Mouse (Mus musculus) hindbrain, embryonic 16.5 days (tissue): ENCODE data around the gene Amot. TPM values are rescaled to one million over a fixed set of nuclear protein-coding genes. Genes with fewer than 3 reads are reported as not detected.
A peak's percentile ranks its signal among the peaks of the same experiment; 100 is the strongest.

Experiments
- ATAC-seq: fragments of 200-750 bp; cut with Nextera tagmentation; 2 replicates; pipeline ENCODE4 v1.8.0; 2017; ENCODE audit warnings: moderate TSS enrichment, moderate library complexity
- H3K27ac ChIP-seq: fragments of 300-500 bp; sonication (generic); 2 replicates; pipeline ENCODE4 v1.5.1; 2014; ENCODE audit warnings: low read depth, mild to moderate bottlenecking, control low read depth, low read length, moderate library complexity
- H3K27me3 ChIP-seq: fragments of 300-500 bp; sonication (generic); replicated peaks from 2 replicates; pipeline ENCODE4 v1.6.1; 2014; ENCODE audit warnings: low read length; ENCODE audit not compliant: control insufficient read depth, insufficient read depth
- H3K36me3 ChIP-seq: fragments of 300-500 bp; sonication (generic); 2 replicates; pipeline ENCODE4 v1.6.1; 2014; ENCODE audit warnings: mild to moderate bottlenecking, low read length, moderate library complexity, mixed read lengths; ENCODE audit not compliant: control insufficient read depth, insufficient read depth
- H3K4me1 ChIP-seq: fragments of 300-500 bp; sonication (generic); 2 replicates; pipeline ENCODE4 v1.6.1; 2014; ENCODE audit warnings: low read depth, low read length; ENCODE audit not compliant: control insufficient read depth, insufficient read depth
- H3K4me2 ChIP-seq: fragments of 300-500 bp; sonication (generic); 2 replicates; pipeline ENCODE4 v1.6.1; 2014; ENCODE audit warnings: mild to moderate bottlenecking, low read length, control low read depth, moderate library complexity
- H3K4me3 ChIP-seq: fragments of 300-500 bp; sonication (generic); 2 replicates; pipeline ENCODE4 v1.5.1; 2014; ENCODE audit warnings: mild to moderate bottlenecking, low read length, control low read depth, moderate library complexity
- H3K9ac ChIP-seq: fragments of 300-500 bp; sonication (generic); 2 replicates; pipeline ENCODE4 v1.6.1; 2014; ENCODE audit warnings: low read depth, mild to moderate bottlenecking, control low read depth, low read length, moderate library complexity
- H3K9me3 ChIP-seq: fragments of 300-500 bp; sonication (generic); 2 replicates; pipeline ENCODE4 v1.6.1; 2014; ENCODE audit warnings: mild to moderate bottlenecking, low read length, moderate library complexity; ENCODE audit not compliant: control insufficient read depth
- WGBS: fragments of 180-500 bp; shearing (Covaris S2); extraction: QIAGEN DNeasy Blood & Tissue Kit; methylation state at CpG from one replicate; pipeline ENCODE4 v1.1.7; 2014; 5-methylcytosine and 5-hydroxymethylcytosine counted together
- polyA plus RNA-seq: library from polyadenylated mRNA; unstranded; fragments of >200 nt; fragmentation: Nextera tagmentation; extraction: Ambion mirVana; gene quantifications from 2 replicates; pipeline ENCODE4 v1.2.1, GENCODE M21; 2015

The Amot gene
- polyA plus RNA-seq, 1 experiment from 2014 or later = 11.5 TPM

DNA sequence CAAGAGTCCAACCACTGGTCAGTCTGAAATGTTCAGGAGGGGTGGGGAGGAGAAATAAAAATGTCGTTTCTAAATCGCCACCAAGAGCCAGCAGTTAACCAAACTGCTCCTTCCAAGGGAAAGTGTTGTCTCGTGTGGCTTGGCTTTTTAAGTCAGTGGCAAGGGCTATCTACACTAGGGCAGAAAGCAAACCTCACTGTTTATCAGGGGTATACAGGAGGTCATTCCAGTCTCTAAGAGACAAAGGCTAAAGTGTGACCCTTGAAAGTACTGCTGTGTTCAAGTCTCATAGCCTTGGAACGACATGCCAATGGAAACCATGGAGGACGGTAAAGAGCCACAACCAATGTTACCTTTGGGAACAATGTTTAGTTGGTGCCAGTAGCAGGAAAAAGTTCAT lies 15.0 kb downstream of the Amot start:
- no peaks in the 10 kb centered on the region for H3K36me3 ChIP-seq
- no peak overlapping the region for H3K4me3 ChIP-seq
- H3K27ac ChIP-seq = no peak overlapping the region
- no peaks in the 10 kb centered on the region for H3K27me3 ChIP-seq
- no peak overlapping the region for H3K9ac ChIP-seq
- 92% methylated on average over 5 of the region's 5 CpGs for WGBS
- ATAC-seq = no peak
- no peak overlapping the region for H3K4me2 ChIP-seq
- H3K4me1 ChIP-seq = no peaks in the 10 kb centered on the region
- no peaks in the 10 kb centered on the region for H3K9me3 ChIP-seq

DNA sequence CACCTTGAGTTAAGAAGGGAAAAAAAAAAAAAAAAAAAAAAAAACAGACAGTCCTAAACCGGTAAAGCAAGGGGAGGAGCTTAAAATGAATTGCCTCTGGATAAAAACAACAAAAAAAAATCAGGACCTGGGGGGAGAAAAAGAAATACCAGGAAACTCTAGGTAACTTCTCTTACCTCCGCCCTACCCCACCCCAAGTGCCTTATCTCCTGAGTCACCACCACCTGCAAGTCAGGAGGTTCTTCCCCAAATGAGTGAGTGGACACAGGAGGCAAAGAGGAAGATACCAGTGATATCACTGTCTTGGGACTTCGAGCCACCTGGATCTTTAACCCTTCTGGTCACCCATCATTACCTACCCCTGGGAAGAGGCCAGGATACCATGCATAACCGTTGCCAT lies 19.5 kb downstream of the Amot start:
- H3K4me1 ChIP-seq = no peaks in the 10 kb centered on the region
- 77% methylated on average over 4 of the region's 4 CpGs for WGBS
- no peak overlapping the region for H3K9ac ChIP-seq
- H3K27ac ChIP-seq = no peak overlapping the region
- H3K4me2 ChIP-seq = no peak overlapping the region
- no peaks in the 10 kb centered on the region for H3K36me3 ChIP-seq
- ATAC-seq = no peak
- no peak overlapping the region for H3K4me3 ChIP-seq
- no peaks in the 10 kb centered on the region for H3K9me3 ChIP-seq
- H3K27me3 ChIP-seq = no peaks in the 10 kb centered on the region

DNA sequence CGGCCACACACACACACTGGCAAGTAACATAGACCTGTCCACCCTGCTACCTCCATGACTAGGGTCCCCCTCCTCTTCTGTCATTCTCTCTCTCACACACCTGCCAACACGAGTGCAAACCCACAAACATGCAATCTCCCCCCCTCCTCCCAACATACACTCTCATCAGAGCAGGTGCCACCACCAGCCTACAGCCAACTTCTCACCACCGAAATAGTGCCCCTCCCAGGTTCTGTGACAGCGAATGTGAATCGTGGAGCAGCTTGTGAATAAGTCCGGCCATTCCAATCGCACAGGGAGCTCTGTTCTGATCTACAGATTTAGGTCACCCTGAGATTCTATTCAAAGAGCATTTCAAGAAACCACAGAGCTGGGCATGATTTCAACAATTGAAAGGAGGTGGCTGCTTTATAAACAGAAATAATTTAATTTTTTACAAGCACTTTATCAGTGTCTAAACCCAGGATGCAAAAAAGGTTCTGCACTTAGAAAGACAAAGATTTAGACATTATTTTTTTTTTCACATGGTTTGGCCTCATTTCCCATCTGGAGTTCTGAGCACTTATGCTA lies 21.4 kb downstream of the Amot start:
- Histone ChIP-seq H3K4me1 (no peaks in the 10 kb centered on the region), H3K9me3 (no peaks in the 10 kb centered on the region), H3K27ac (no peak overlapping the region; the same call in 1 of the 2 replicates), H3K36me3 (no peaks in the 10 kb centered on the region), H3K4me2 (no peak overlapping the region), H3K27me3 (no peaks in the 10 kb centered on the region), H3K9ac (no peak overlapping the region), H3K4me3 (no peak overlapping the region)
- 76% methylated on average over 7 of the region's 7 CpGs for whole genome bisulfite sequencing
- ATAC-seq = no peak

DNA sequence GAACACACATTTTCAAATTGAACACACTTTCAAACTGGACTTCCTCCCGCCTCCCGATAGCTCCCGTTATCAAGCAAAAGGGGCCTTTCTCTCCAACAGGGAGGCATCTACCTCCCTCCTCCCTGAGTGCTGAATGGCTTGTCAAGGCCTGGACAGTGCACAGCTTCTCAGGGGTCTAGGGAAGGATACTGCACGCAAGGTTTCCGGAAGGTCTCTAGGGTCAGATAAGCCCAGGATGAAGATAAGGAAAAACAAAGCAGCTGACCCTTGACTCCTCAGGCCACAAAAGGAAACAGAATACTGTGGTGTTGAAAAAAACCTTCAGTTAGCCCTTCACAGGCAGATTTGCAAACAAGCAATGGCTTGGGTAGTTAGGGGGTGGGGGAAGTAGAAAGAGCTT lies 22.6 kb downstream of the Amot start:
- Histone ChIP-seq H3K4me2 (no peak overlapping the region), H3K4me3 (no peak overlapping the region), H3K9me3 (no peaks in the 10 kb centered on the region), H3K27ac (no peak overlapping the region), H3K36me3 (no peaks in the 10 kb centered on the region), H3K9ac (no peak overlapping the region), H3K27me3 (no peaks in the 10 kb centered on the region), H3K4me1 (no peaks in the 10 kb centered on the region)
- no peak for ATAC-seq
- WGBS = 77% methylated on average over 5 of the region's 5 CpGs

DNA sequence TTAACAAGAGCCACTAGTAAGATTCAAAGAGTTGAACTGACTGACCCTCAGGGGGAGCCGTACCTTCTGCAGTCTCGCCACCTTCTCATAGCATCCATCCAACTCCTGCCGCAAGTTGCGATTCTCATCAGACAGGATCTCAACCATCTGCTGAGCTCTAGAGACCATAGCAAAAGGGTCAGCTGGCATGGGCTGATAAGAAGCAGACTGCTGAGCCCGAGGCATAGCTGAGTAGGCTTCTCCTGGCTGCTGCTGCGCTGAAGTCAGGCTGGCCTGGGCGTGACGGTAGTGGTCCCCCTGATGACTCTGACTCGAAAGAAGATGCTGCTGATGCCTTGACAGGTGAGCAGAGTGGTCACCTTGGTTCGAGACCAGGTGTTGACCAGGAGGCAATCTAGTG lies 25.0 kb downstream of the Amot start:
- H3K4me3 ChIP-seq = no peak overlapping the region
- 82% methylated on average over 10 of the region's 10 CpGs for WGBS
- H3K27ac ChIP-seq = no peak overlapping the region
- no peak overlapping the region for H3K9ac ChIP-seq
- no peak overlapping the region for H3K4me2 ChIP-seq
- no peaks in the 10 kb centered on the region for H3K9me3 ChIP-seq
- H3K4me1 ChIP-seq = no peaks in the 10 kb centered on the region
- no peak for ATAC-seq
- no peaks in the 10 kb centered on the region for H3K27me3 ChIP-seq
- no peaks in the 10 kb centered on the region for H3K36me3 ChIP-seq

DNA sequence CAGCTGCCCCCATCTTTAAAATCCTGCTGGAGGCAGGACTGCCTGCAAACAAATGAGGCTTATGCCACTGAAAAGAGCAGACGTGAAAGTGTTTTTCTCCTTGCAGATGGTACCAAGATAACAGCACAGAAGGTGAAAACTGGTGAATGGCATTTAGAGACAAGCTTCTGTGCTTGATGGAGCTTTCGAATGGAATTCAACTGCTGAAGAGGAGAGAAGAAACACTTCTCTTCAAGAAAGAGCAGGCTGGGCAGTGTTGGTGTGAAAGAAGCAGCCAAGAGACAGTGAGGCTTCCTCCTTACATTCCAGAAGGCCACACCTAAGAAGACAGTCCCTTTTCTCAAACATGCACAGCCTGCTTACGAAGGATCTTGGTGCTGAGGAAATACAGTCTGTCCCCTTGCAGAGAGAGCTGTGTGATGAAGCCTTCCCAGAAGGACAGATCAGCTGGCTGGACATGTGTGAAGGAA lies 27.2 kb downstream of the Amot start:
- Histone ChIP-seq H3K27me3 (no peaks in the 10 kb centered on the region), H3K27ac (no peak overlapping the region), H3K36me3 (no peaks in the 10 kb centered on the region), H3K9me3 (no peaks in the 10 kb centered on the region), H3K4me2 (no peak overlapping the region), H3K4me1 (no peaks in the 10 kb centered on the region), H3K4me3 (no peak overlapping the region), H3K9ac (no peak overlapping the region)
- WGBS = 69% methylated on average over 3 of the region's 3 CpGs
- ATAC-seq = no peak

DNA sequence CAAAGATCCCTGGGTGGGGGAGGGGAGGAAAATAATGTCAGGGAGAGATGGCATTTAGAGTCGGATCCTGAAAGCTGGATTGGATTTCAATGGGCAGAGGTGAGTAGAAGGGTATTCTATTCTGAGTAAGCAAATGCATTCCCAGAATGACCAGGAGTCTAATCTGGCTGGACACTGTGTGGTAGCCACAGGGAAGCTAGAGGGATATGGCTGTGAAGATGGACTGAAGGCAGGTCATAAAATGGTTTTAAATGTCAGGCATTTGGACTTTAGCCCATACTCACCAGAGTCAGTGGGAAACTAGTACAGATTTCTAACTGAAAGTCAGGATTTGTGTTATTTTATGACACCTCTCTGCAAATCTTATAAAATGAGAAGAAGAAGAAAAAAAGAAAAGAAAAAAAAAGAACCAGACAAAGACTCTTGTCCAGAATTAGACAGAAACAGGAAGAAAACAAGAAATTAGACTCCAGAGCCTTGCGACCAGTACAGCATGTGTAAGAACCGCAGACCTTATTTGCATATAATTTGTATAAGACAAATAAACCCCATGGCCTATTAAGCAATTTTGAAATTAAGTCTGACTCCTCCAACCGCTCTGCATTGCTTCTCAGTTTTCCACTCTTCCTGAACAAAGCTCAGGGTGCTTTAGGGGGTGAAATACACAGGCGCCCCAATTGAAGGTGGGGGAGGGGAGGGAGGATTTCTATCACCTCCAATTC lies 27.8 kb downstream of the Amot start:
- no peaks in the 10 kb centered on the region for H3K36me3 ChIP-seq
- H3K27ac ChIP-seq = no peak overlapping the region
- H3K4me1 ChIP-seq = no peaks in the 10 kb centered on the region
- no peak overlapping the region for H3K4me2 ChIP-seq
- 61% methylated on average over 5 of the region's 5 CpGs for WGBS
- no peak overlapping the region for H3K9ac ChIP-seq
- no peak overlapping the region for H3K4me3 ChIP-seq
- no peaks in the 10 kb centered on the region for H3K9me3 ChIP-seq
- ATAC-seq = no peak
- H3K27me3 ChIP-seq = no peaks in the 10 kb centered on the region

DNA sequence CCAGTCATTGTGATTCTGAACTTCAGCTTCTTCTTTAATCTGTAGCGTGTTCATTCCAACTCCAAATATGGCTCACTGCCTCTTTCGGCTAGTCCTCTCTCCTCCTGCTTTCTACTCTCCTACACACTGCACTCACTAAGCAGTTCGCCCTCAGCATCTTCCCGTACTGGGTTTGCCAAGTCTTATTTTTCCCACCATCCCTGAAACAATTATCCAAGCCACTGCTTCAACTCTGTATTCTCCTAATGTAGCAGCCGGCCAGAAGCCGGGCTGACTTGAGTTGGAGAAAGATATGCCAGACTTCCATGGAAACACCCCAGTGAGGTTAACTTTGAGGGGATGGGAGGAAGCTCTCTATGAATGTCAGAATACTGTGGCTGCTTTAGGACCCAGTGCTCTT lies 36.7 kb downstream of the Amot start:
- no peak overlapping the region for H3K4me3 ChIP-seq

DNA sequence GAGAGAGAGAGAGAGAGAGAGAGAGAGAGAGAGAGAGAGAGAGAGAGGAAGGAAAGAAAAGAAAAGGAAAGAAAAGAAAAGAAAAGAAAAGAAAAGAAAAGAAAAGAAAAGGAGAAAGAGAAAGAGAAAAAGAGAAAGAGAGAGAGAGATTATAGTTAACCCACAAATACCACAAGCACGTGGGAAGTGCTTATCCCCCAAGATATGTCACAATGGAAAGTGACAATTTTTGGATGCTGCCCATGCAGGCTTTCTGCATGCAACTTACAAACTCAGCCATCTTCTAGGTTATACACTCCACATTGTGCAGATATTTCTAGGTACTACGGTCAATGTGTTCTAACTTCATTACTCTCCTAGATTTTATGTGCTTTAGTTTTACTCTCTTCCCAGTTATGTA lies 41.5 kb downstream of the Amot start:
- no peaks in the 10 kb centered on the region for H3K9me3 ChIP-seq
- H3K4me2 ChIP-seq = no peak overlapping the region
- H3K9ac ChIP-seq = no peak overlapping the region
- no peak overlapping the region for H3K27ac ChIP-seq
- H3K4me1 ChIP-seq = no peaks in the 10 kb centered on the region
- H3K4me3 ChIP-seq = no peak overlapping the region
- H3K36me3 ChIP-seq = no peaks in the 10 kb centered on the region
- no peaks in the 10 kb centered on the region for H3K27me3 ChIP-seq
- 86% methylated on average over 2 of the region's 2 CpGs for WGBS
- ATAC-seq = no peak

More for the DNA sequence above, 36.7 kb downstream of the Amot start:
- H3K27ac ChIP-seq = no peak overlapping the region
- H3K36me3 ChIP-seq = no peaks in the 10 kb centered on the region
- no peaks in the 10 kb centered on the region for H3K9me3 ChIP-seq
- 77% methylated on average over 6 of the region's 6 CpGs for WGBS
- H3K27me3 ChIP-seq = no peaks in the 10 kb centered on the region
- peak; percentile 83 for ATAC-seq
- H3K4me2 ChIP-seq = no peak overlapping the region
- no peaks in the 10 kb centered on the region for H3K4me1 ChIP-seq
- no peak overlapping the region for H3K9ac ChIP-seq
